14 mouse cellular contexts compared by ENCODE assay signal in genomic region chrX:169170981-169171380, GRCm38 (mm10). TPM values are rescaled to one million over a fixed set of nuclear protein-coding genes. Genes with fewer than 3 reads are reported as not detected.
"Had no signal": no experiment of that assay in that cellular context is flagged by ENCODE, and none has a peak within 500 bp of the region (broad histone marks: within the 10 kb centered on the region; RNA-seq: fewer than 3 reads in every experiment).

No protein-coding gene starts in this region.

- DNase-seq: kidney, postnatal 10 days; kidney, postnatal 4 days; left cerebral cortex, postnatal 4 days; lung, adult 18-20 months; retina, postnatal 1 day; right cerebral cortex, postnatal 4 days; thymus, postnatal 36 days had no signal

RNA-seq across cellular contexts. Expression of gene Amelx, which starts 16.0 kb away (rescaled TPM):
- total RNA-seq: layer of hippocampus, adult 2 months; layer of hippocampus, postnatal 14 days; left cerebral cortex, adult 18-20 months; left cerebral cortex, postnatal 10 days; liver, adult 2 months; megakaryocyte-erythroid progenitor cell, adult 5-6 weeks; midbrain, postnatal 0 days had no signal
